Mouse (Mus musculus) forebrain, postnatal 0 days (tissue): ENCODE data around the gene Hps4. TPM values are rescaled to one million over a fixed set of nuclear protein-coding genes. Genes with fewer than 3 reads are reported as not detected.
"Not testable (repeated sequence)": the region's sequence is repeated elsewhere in the genome, so short reads cannot be mapped to it uniquely, and the experiment has no call there.

Experiments
- ATAC-seq: fragments of 200-750 bp; cut with Nextera tagmentation; 2 replicates; pipeline ENCODE4 v1.8.0; 2017; ENCODE audit warnings: mild to moderate bottlenecking, moderate library complexity
- DNase-seq: peaks from one replicate; pipeline ENCODE4 v3.0.0-alpha.2; 2015
- H3K27ac ChIP-seq: fragments of 300-500 bp; sonication (generic); 2 replicates; pipeline ENCODE4 v1.5.1; 2014; ENCODE audit warnings: low read depth, mild to moderate bottlenecking, antibody characterized with exemption, low read length, moderate library complexity, mixed read lengths
- H3K27me3 ChIP-seq: fragments of 300-500 bp; sonication (generic); 2 replicates; pipeline ENCODE4 v1.6.1; 2014; ENCODE audit warnings: mild to moderate bottlenecking, low read length, mixed read lengths; ENCODE audit not compliant: insufficient read depth
- H3K36me3 ChIP-seq: fragments of 300-500 bp; sonication (generic); 2 replicates; pipeline ENCODE4 v1.6.1; 2014; ENCODE audit warnings: mild to moderate bottlenecking, moderate library complexity; ENCODE audit not compliant: insufficient read depth
- H3K4me1 ChIP-seq: fragments of 300-500 bp; sonication (generic); 2 replicates; pipeline ENCODE4 v1.6.1; 2014; ENCODE audit warnings: antibody characterized with exemption; ENCODE audit not compliant: insufficient read depth
- H3K4me2 ChIP-seq: fragments of 300-500 bp; sonication (generic); 2 replicates; pipeline ENCODE4 v1.6.1; 2014; ENCODE audit warnings: low read depth, mild to moderate bottlenecking, moderate library complexity
- H3K4me3 ChIP-seq: fragments of 300-500 bp; sonication (generic); 2 replicates; pipeline ENCODE4 v1.5.1; 2014; ENCODE audit warnings: low read depth, low read length, mixed read lengths
- H3K9ac ChIP-seq: fragments of 300-500 bp; sonication (generic); 2 replicates; pipeline ENCODE4 v1.6.1; 2014; ENCODE audit warnings: mild to moderate bottlenecking
- H3K9me3 ChIP-seq: fragments of 300-500 bp; sonication (generic); 2 replicates; pipeline ENCODE4 v1.6.1; 2016; ENCODE audit warnings: low read length
- CTCF ChIP-seq: sonication (generic); IDR thresholded peaks from 2 replicates; pipeline ENCODE4 v1.5.1; 2016; ENCODE audit warnings: antibody characterized with exemption, control low read depth, low read depth
- WGBS: fragments of 180-500 bp; shearing (Covaris S2); extraction: QIAGEN DNeasy Blood & Tissue Kit; methylation state at CpG from one replicate; pipeline ENCODE4 v1.1.7; 2014; 5-methylcytosine and 5-hydroxymethylcytosine counted together
- polyA plus RNA-seq: library from polyadenylated mRNA; unstranded; fragments of >200 nt; fragmentation: Nextera tagmentation; extraction: Ambion mirVana; gene quantifications from 2 replicates; pipeline ENCODE4 v1.2.1, GENCODE M21; 2015
- total RNA-seq: library from RNA; depleted of rRNA; stranded (reverse); fragments of >200 nt; gene quantifications from 2 replicates; pipeline ENCODE4 v1.2.3, GENCODE M21; 2014

The Hps4 gene
- total and polyA plus RNA-seq, 2 experiments from 2014 or later: 25.4 to 26.5 TPM

- no peak overlapping the region for H3K9ac ChIP-seq
- H3K36me3 ChIP-seq: peaks cover 39% of the 10 kb centered on the region
- H3K27me3 ChIP-seq: no peaks in the 10 kb centered on the region
- no peaks in the 10 kb centered on the region for H3K4me1 ChIP-seq
- ATAC-seq (peak; percentile 72), DNase-seq (peak; percentile 35)
- no peak for TF ChIP-seq CTCF
- 51% methylated on average over 11 of the region's 11 CpGs for WGBS
- peak overlapping the region; percentile 45; the same call in 1 of the 2 replicates for H3K27ac ChIP-seq
- no peak overlapping the region for H3K4me2 ChIP-seq
- H3K4me3 ChIP-seq: no peak overlapping the region
- H3K9me3 ChIP-seq: no peaks in the 10 kb centered on the region
These were observed 29.5 kb upstream of the Hps4 start for GRCm38 (mm10) chr5:112313222-112313885.

- 69% methylated on average over 5 of the region's 5 CpGs for WGBS
These were observed 26.4 kb upstream of the Hps4 start for GRCm38 (mm10) chr5:112316468-112316867.

GRCm38 (mm10) chr5:112317328-112317727 lies 25.6 kb upstream of the Hps4 start:
- Histone ChIP-seq H3K4me2 (no peak overlapping the region), H3K9me3 (no peaks in the 10 kb centered on the region), H3K36me3 (peaks cover 12% of the 10 kb centered on the region; the same call in 1 of the 2 replicates), H3K4me3 (no peak overlapping the region), H3K27me3 (no peaks in the 10 kb centered on the region), H3K4me1 (no peaks in the 10 kb centered on the region), H3K9ac (no peak overlapping the region), H3K27ac (no peak overlapping the region)
- no peak for TF ChIP-seq CTCF
- DNase-seq (no peak), ATAC-seq (no peak)
- 68% methylated on average over 5 of the region's 5 CpGs for WGBS

More at GRCm38 (mm10) chr5:112316468-112316867, 26.4 kb upstream of the Hps4 start:
- no peak overlapping the region for H3K4me2 ChIP-seq
- TF ChIP-seq CTCF: no peak
- no peak overlapping the region for H3K27ac ChIP-seq
- peaks cover 15% of the 10 kb centered on the region; the same call in 1 of the 2 replicates for H3K36me3 ChIP-seq
- no peaks in the 10 kb centered on the region for H3K27me3 ChIP-seq
- H3K9ac ChIP-seq: no peak overlapping the region
- no peaks in the 10 kb centered on the region for H3K9me3 ChIP-seq
- no peak for DNase-seq
- no peaks in the 10 kb centered on the region for H3K4me1 ChIP-seq
- ATAC-seq: no peak
- no peak overlapping the region for H3K4me3 ChIP-seq

- not testable (repeated sequence) for H3K9me3 ChIP-seq, ATAC-seq
- WGBS: 66% methylated on average over 2 of the region's 2 CpGs
These were observed 23.5 kb upstream of the Hps4 start for GRCm38 (mm10) chr5:112319343-112319742.

GRCm38 (mm10) chr5:112320379-112320778 lies 22.5 kb upstream of the Hps4 start:
- WGBS: 71% methylated on average over 5 of the region's 5 CpGs
- Histone ChIP-seq H3K9me3 (no peaks in the 10 kb centered on the region), H3K27ac (no peak overlapping the region), H3K4me2 (no peak overlapping the region), H3K4me1 (no peaks in the 10 kb centered on the region), H3K36me3 (peaks cover 2% of the 10 kb centered on the region; the same call in 1 of the 2 replicates), H3K4me3 (no peak overlapping the region), H3K9ac (no peak overlapping the region), H3K27me3 (no peaks in the 10 kb centered on the region)
- DNase-seq (no peak), ATAC-seq (no peak)
- no peak for TF ChIP-seq CTCF

More at GRCm38 (mm10) chr5:112319343-112319742, 23.5 kb upstream of the Hps4 start:
- not testable (repeated sequence) for H3K9ac ChIP-seq, DNase-seq, H3K4me2 ChIP-seq, H3K27ac ChIP-seq, H3K4me1 ChIP-seq, H3K27me3 ChIP-seq, H3K36me3 ChIP-seq, H3K4me3 ChIP-seq

- Histone ChIP-seq H3K4me1 (no peaks in the 10 kb centered on the region), H3K4me3 (no peak overlapping the region), H3K4me2 (no peak overlapping the region), H3K27me3 (no peaks in the 10 kb centered on the region), H3K9ac (no peak overlapping the region), H3K36me3 (no peaks in the 10 kb centered on the region), H3K9me3 (no peaks in the 10 kb centered on the region), H3K27ac (no peak overlapping the region)
- peak; percentile 78 for ATAC-seq
- no peak for TF ChIP-seq CTCF
- 65% methylated on average over 6 of the region's 6 CpGs for WGBS
- DNase-seq: peak; percentile 81
These were observed 21.9 kb upstream of the Hps4 start for GRCm38 (mm10) chr5:112320936-112321335.

GRCm38 (mm10) chr5:112321376-112321775 lies 21.5 kb upstream of the Hps4 start:
- Histone ChIP-seq H3K36me3 (no peaks in the 10 kb centered on the region), H3K4me2 (no peak overlapping the region), H3K27ac (no peak overlapping the region), H3K4me3 (no peak overlapping the region), H3K9me3 (no peaks in the 10 kb centered on the region), H3K4me1 (no peaks in the 10 kb centered on the region), H3K27me3 (no peaks in the 10 kb centered on the region), H3K9ac (no peak overlapping the region)
- ATAC-seq: no peak
- WGBS: 63% methylated on average over 4 of the region's 4 CpGs
- no peak for DNase-seq
- no peak for TF ChIP-seq CTCF
